Mouse (Mus musculus): ENCODE data around the gene Rhof. TPM values are rescaled to one million over a fixed set of nuclear protein-coding genes. Genes with fewer than 3 reads are reported as not detected.

The Rhof gene
- total RNA-seq, 2 experiments from 2014 or later: 1.1 TPM; not detected in 1

DNA sequence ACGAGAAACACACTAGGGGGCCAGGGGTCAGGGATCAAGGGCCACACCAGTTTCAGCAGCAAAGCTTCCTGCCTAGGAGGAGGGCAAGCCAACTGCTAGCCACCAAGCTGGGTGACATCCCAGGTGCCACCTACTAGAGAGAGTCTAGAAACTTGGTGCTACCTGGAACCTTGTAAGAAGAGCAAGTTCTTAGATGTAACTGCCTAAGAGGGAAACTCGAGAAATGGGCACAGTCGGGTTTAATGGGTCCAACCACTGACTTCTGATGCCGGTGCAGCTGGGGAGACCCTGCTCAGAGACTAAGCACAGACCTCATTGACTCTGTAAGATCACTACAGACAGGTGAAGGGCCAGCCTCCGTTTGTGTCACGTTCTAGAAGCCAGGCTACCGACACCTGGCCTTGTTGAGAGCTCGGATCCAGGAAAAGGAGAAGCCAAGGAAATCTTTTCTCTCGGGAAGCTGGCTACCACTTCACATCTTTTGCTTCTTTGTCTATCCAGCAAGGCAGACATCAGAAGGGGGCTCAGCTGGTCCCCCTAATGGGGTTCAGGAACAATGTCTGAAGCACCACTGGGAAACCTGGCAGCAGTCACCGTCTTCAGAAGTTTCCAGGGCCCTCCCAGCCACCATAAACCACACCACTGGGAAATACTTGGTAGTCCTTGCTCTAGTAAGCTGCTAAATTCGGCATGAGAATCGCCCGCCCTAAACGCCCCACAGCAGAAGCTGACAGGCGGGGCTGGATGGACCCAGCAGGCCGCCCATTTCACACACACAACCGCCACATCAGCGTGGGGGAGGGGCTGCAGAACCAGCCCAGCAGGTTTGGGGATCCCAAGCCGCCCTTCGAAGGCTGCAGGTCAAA is 4.8 kb upstream of the Rhof start:
- ATAC-seq (replicated peaks; ENCODE audit: low FRiP score, low TSS enrichment, poor library complexity, severe bottlenecking): no peak

DNA sequence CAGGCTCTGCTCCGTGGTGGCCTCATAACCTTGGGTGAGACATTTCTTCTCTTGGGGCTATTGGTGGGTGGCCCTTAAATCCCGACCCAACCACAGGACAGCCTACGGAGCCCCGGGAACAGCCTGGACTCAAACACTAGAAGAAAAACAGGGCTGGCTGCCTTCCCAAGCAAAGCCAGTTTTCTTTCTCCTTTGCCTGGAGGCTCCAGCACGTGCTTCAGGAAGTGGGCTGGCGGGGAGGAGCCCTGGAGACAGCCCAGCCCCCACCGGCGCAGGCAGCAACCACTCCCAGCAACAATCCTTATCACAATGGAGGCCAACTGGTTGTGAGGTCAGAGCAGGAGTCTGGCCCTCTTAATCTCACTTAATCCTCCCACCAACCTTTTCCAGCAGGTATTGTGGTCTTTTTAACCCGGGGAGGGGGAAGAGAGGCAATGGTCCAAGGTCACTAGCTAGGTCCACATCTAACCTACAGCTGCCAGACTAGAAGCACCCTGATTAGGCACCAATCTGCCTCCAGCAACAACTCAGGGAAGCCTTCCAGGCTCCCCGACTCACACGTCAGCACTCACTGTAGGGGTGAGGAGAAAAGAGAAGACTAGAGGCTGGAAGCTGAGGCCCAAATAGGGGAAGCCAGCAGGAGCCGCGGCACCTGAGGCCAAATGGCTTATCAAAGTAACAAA is 4.0 kb upstream of the Rhof start:
- peak; percentile 36 for ATAC-seq (replicated peaks; ENCODE audit: low FRiP score, low TSS enrichment, poor library complexity, severe bottlenecking)

GRCm38 (mm10) chr5:123135471-123136360 is 3.2 kb upstream of the Rhof start:
- ATAC-seq (replicated peaks; ENCODE audit: low FRiP score, low TSS enrichment, poor library complexity, severe bottlenecking): 0 out of 2 replicates have a peak, but pooled peaks have one; percentile 9

GRCm38 (mm10) chr5:123134875-123135382 is 2.4 kb upstream of the Rhof start:
- ATAC-seq (replicated peaks; ENCODE audit: low FRiP score, low TSS enrichment, poor library complexity, severe bottlenecking): no peak

DNA sequence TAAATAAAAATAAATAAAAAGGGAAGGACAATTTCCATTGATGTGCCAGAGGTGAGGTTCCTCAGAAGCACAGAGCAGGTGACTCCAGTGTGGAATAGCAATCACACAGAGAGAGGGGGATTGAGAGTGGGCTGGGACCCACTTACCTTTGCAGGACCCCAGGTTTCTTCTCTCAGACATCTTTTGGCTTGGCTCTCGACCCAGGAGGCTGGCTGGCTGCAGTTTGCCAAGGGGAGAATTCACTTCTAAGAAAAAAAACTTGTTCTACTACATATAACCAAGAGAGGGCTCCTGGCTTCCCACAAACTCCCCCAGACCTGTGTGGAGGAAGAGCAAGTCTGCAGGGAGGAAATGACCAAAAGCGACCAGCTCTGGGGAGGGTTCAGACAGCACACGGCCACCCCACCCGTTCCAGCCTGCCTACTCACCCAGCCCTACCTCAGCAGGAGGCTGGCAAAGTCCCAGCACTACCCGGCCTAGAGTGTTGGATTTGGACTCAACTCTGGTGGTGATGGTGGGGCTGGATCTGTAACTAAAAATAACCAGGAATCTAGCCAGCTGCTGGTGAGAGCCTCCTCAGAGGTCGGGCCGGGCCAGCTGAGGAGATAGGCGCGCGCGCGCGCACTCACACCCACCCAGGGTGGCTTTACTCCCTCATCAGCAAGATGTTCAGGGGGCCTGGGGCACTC is 1.8 kb upstream of the Rhof start:
- no peak for ATAC-seq (replicated peaks; ENCODE audit: low FRiP score, low TSS enrichment, poor library complexity, severe bottlenecking)

DNA sequence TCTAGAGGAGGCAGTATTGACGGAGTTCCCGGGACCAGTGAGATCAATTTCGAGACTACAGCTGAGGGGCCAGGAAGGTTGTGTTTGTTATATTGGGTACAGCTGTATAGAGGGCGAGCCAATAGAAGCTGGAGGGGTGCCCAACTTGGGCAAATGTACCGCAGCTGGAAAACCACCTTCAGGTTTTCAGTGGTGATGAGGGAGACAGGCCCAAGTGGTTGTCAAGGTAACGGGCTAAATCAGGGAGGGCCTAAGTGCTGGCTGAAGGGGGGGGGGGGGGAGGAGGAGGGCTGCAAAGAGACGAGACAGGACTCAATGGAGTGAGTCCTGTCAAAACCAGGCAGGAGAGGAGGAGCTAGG is 1.3 kb upstream of the Rhof start:
- no peak for ATAC-seq (replicated peaks; ENCODE audit: low FRiP score, low TSS enrichment, poor library complexity, severe bottlenecking)

GRCm38 (mm10) chr5:123133083-123133783 is 741 bp upstream of the Rhof start:
- ATAC-seq (replicated peaks; ENCODE audit: low FRiP score, low TSS enrichment, poor library complexity, severe bottlenecking): no peak

DNA sequence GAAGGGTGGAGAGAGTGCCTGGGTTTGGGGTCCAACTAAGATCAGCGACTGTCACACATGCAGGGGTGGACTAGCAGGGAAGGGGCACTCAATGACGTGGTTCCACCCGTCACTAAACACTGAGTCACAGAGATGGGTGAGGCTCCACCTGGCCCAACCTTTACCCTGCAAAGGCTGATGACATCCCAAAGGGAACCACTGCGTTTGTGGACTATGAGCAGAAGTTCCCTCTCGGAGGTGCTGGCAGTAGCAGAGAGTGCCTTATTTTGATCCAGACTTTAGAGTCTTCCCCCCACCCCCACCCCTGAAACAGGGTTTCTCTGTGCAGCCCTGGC is 1.7 kb downstream of the Rhof start:
- ATAC-seq (replicated peaks; ENCODE audit: low FRiP score, low TSS enrichment, poor library complexity, severe bottlenecking): no peak

GRCm38 (mm10) chr5:123130030-123130813 is 2.3 kb downstream of the Rhof start:
- no peak for ATAC-seq (replicated peaks; ENCODE audit: low FRiP score, low TSS enrichment, poor library complexity, severe bottlenecking)

DNA sequence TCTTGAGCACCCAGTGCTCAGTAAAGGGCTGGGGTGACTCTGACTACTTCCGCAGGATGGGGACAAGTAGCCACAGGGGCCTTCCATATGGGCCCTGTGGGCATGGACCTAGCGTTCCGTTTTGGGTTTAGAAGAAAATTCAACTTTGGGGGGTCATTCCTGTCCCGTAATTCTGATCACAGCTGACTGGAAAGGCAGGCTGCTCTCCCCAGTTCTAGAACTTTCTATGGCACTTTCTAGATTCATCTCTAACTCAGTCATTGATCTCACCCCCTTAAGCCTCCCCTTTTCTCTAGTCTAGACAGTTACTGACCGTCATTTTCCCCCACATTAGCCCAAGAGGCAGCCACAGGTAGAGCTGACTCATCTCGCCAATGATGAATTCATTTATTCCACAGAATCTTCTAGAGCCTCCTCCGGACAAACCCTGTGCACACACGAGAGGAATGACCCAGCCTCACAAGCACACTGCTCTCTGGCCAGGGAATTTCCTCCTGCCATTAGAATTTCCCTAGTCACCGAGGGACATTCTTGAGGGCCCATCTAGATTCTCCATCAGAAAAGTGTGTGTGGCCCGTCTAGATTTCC is 3.2 kb downstream of the Rhof start:
- no peak for ATAC-seq (replicated peaks; ENCODE audit: low FRiP score, low TSS enrichment, poor library complexity, severe bottlenecking)

DNA sequence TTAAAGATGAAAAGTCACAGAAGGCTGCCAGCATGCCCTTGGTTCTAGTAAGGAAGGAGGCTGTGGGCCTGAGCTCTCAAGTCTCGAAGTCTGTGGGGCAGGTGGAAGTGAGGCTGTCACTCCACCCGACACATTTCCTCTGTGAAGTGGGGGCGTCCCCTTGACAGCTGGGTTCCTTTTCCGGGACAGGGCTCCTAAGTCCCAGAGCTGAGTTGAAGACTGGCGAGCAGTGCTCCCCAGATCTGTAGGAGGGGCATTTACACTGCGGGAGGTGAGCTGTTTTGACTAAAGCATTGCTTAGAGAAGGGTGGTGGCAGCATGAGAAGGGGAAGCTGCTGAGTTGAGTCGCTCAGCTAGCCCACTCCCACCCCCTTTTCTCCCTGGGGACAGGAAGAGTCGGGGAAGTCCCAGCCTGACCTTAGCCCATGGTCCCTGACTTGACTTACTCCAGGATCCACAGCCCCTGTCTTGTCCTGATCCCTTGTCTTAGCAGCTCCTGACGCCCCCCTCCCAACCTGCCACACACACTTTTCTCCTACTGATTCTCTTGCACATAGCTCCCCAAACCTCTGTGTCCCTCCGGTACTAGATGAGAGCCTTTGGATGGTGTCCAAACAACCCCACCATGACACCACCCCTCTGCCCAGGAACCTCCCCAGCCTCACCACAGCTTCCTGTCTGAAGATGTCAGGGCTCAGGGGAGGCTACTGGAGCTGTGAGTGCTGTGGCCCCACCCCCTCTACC is 3.9 kb downstream of the Rhof start:
- peak; percentile 24; the same call in 1 of the 2 replicates for ATAC-seq (replicated peaks; ENCODE audit: low FRiP score, low TSS enrichment, poor library complexity, severe bottlenecking)

- ATAC-seq (replicated peaks; ENCODE audit: low FRiP score, low TSS enrichment, poor library complexity, severe bottlenecking): no peak
These were observed 5.5 kb downstream of the Rhof start for GRCm38 (mm10) chr5:123127031-123127430.

DNA sequence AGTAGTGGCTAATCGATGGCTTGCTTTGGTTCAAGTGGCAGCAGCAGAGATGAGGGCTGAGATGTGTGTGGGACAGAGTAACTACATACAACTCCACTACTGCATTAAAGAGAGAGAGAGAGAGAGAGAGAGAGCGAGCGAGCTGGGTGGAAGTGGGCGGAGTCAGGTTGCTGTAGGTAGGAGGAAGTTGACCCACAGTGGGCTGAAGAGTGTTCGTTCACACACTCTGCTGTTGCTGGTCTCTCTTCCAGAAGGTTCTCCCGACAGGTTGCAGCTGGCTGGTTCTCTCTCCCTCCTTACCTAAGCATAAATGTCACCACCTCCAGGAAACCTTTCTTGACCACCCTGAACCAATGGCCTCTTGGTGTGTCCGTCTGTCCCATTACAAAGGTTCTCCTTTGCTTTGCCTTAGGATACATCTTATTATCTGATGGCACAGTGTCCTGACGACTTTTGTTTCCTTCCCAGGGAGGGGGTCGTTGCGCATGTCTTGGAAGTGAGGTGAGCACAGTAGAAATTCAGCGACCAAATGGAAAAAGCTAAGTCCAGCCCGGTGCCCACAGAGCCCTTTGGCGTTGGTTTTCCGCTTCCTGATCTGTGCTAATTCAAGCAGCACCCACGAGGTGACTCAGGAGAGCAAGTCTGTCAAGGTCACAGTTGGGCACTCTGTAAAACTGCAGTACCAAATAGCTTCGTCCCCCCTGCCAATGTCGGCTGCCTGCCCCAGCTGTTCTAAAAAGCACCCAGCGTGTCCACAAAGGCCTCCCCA is 6.7 kb downstream of the Rhof start:
- ATAC-seq (replicated peaks; ENCODE audit: low FRiP score, low TSS enrichment, poor library complexity, severe bottlenecking): no peak

DNA sequence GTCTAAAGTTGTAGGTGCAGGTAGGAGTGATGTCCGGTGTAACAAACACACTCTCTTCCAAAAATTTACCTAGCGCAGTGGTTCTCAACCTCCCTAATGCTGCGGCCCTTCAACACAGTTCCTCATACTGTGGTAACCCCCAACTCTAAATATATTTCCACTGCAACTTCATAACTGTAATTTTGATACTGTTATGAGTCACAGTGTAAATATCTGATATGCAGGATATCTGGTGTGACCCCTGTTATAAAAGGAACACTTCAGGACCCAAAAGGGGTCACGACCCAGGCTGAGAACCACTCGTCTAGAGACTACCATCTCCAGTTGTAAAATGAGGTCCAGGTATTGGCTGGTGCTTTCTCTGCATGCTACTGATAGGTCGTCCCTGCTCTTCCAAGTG is 7.4 kb downstream of the Rhof start:
- no peak for ATAC-seq (replicated peaks; ENCODE audit: low FRiP score, low TSS enrichment, poor library complexity, severe bottlenecking)

GRCm38 (mm10) chr5:123122181-123122580 is 10.3 kb downstream of the Rhof start:
- ATAC-seq (replicated peaks; ENCODE audit: low FRiP score, low TSS enrichment, poor library complexity, severe bottlenecking): no peak

DNA sequence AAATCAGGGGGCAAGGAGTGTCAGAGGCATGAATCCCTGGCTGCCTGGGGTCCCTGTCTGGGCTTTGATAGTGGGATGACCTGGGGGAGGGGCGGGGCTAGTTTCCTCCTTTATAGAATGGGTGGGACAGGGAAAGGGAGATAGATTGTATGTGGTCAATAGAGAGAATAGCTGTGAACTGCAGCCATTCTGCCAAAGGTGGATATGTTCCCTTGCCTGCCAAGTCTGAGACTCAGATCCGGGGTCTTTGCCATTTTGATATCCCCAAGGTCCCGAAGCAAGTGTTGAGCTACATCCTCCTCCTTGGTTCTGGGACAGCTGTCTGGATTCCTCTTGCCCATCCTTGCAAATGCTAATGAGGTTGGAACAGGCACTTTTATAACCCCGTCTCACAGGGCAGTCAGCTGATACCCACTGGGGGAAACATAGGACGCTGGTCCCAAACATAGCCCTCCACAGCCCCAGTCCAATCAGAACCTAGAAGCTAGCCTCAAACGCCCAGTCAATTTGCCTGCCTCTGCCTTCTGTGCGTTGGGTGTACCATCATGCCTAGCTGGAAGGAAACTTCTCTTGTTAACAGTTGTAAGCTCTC is 11.8 kb downstream of the Rhof start:
- ATAC-seq (replicated peaks; ENCODE audit: low FRiP score, low TSS enrichment, poor library complexity, severe bottlenecking): no peak

Data from megakaryocyte-erythroid progenitor cell, adult 5-6 weeks (primary cell).